Mouse (Mus musculus): ENCODE measurements around the gene Lenep. TPM values are rescaled to one million over a fixed set of nuclear protein-coding genes. Genes with fewer than 3 reads are reported as not detected.

Lenep gene
- polyA plus RNA-seq, 1 experiment from 2014 or later: 0.22 TPM

- Histone ChIP-seq H3K9ac (ENCODE audit: low read depth, low read length) (peak overlapping the region; percentile 60), H3K27ac (ENCODE audit: low read depth, low read length) (peak overlapping the region; percentile 19; the same call in 1 of the 2 replicates), H3K27me3 (ENCODE audit: control insufficient read depth, insufficient read depth, low read length) (no peaks in the 10 kb centered on the region), H3K4me3 (ENCODE audit: low read depth, low read length) (peak overlapping the region; percentile 51), H3K36me3 (ENCODE audit: control insufficient read depth, insufficient read depth, low read length) (no peaks in the 10 kb centered on the region), H3K4me2 (replicated peaks; ENCODE audit: low read depth, low read length) (peak overlapping the region; percentile 65), H3K9me3 (ENCODE audit: control insufficient read depth, low read length) (no peaks in the 10 kb centered on the region), H3K4me1 (replicated peaks; ENCODE audit: control insufficient read depth, insufficient read depth, low read length) (no peaks in the 10 kb centered on the region)
- ATAC-seq (ENCODE audit: low FRiP score) (peak; percentile 92), DNase-seq (ENCODE audit: low spot score) (peak; percentile 93)
- 1% methylated on average over 23 of the region's 29 CpGs for WGBS
Observed at GRCm38 (mm10) chr3:89378394-89379067, 24.1 kb downstream of the Lenep start.

- DNase-seq (ENCODE audit: low spot score) (no peak), ATAC-seq (ENCODE audit: low FRiP score) (peak; percentile 28)
- Histone ChIP-seq H3K27ac (ENCODE audit: low read depth, low read length) (no peak overlapping the region), H3K4me3 (ENCODE audit: low read depth, low read length) (no peak overlapping the region), H3K36me3 (ENCODE audit: control insufficient read depth, insufficient read depth, low read length) (no peaks in the 10 kb centered on the region), H3K4me2 (replicated peaks; ENCODE audit: low read depth, low read length) (no peak overlapping the region), H3K27me3 (ENCODE audit: control insufficient read depth, insufficient read depth, low read length) (no peaks in the 10 kb centered on the region), H3K9me3 (ENCODE audit: control insufficient read depth, low read length) (no peaks in the 10 kb centered on the region), H3K4me1 (replicated peaks; ENCODE audit: control insufficient read depth, insufficient read depth, low read length) (no peaks in the 10 kb centered on the region), H3K9ac (ENCODE audit: low read depth, low read length) (no peak overlapping the region)
- 75% methylated on average over 4 of the region's 4 CpGs for WGBS
Observed at GRCm38 (mm10) chr3:89377831-89378230, 24.8 kb downstream of the Lenep start.

- no peak for ATAC-seq (ENCODE audit: low FRiP score)
- WGBS: 39% methylated on average over 5 of the region's 5 CpGs
- Histone ChIP-seq H3K27ac (ENCODE audit: low read depth, low read length) (no peak overlapping the region), H3K27me3 (ENCODE audit: control insufficient read depth, insufficient read depth, low read length) (no peaks in the 10 kb centered on the region), H3K4me1 (replicated peaks; ENCODE audit: control insufficient read depth, insufficient read depth, low read length) (no peaks in the 10 kb centered on the region), H3K4me2 (replicated peaks; ENCODE audit: low read depth, low read length) (no peak overlapping the region), H3K36me3 (ENCODE audit: control insufficient read depth, insufficient read depth, low read length) (no peaks in the 10 kb centered on the region), H3K9me3 (ENCODE audit: control insufficient read depth, low read length) (no peaks in the 10 kb centered on the region), H3K9ac (ENCODE audit: low read depth, low read length) (no peak overlapping the region), H3K4me3 (ENCODE audit: low read depth, low read length) (no peak overlapping the region)
- no peak for DNase-seq (ENCODE audit: low spot score)
Observed at GRCm38 (mm10) chr3:89373581-89374231, 28.9 kb downstream of the Lenep start.

DNA sequence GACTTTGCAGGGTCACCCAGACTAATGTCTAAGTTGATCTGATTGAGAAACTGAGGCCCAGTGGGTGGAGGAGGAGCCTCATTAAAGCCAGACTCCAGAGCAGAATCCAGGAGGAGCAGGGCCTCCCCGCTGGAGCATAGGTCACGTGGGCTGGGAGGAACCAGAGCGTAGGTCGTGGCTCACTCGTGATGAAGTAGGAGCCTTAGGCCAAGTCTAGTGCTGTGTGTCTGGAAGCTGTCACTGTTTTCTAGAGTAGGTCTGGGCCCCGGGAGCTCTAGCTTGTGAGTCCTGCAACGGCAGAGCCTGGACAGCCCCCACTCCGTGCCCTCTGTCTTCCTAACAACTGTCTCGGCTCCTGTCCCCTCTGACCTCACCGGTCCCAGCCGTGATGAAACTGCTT is 35.3 kb downstream of the Lenep start:
- DNase-seq (ENCODE audit: low spot score) (no peak), ATAC-seq (ENCODE audit: low FRiP score) (no peak)
- Histone ChIP-seq H3K4me3 (ENCODE audit: low read depth, low read length) (no peak overlapping the region), H3K4me2 (replicated peaks; ENCODE audit: low read depth, low read length) (no peak overlapping the region), H3K36me3 (ENCODE audit: control insufficient read depth, insufficient read depth, low read length) (no peaks in the 10 kb centered on the region), H3K27me3 (ENCODE audit: control insufficient read depth, insufficient read depth, low read length) (no peaks in the 10 kb centered on the region), H3K9me3 (ENCODE audit: control insufficient read depth, low read length) (no peaks in the 10 kb centered on the region), H3K4me1 (replicated peaks; ENCODE audit: control insufficient read depth, insufficient read depth, low read length) (no peaks in the 10 kb centered on the region), H3K9ac (ENCODE audit: low read depth, low read length) (no peak overlapping the region), H3K27ac (ENCODE audit: low read depth, low read length) (no peak overlapping the region)
- WGBS: 60% methylated on average over 11 of the region's 11 CpGs

- WGBS: 69% methylated on average over 20 of the region's 20 CpGs
- no peak overlapping the region for H3K27ac ChIP-seq (ENCODE audit: low read depth, low read length)
- H3K9me3 ChIP-seq (ENCODE audit: control insufficient read depth, low read length): no peaks in the 10 kb centered on the region
- DNase-seq (ENCODE audit: low spot score) (no peak), ATAC-seq (ENCODE audit: low FRiP score) (no peak)
- no peak overlapping the region for H3K9ac ChIP-seq (ENCODE audit: low read depth, low read length)
- H3K36me3 ChIP-seq (ENCODE audit: control insufficient read depth, insufficient read depth, low read length): no peaks in the 10 kb centered on the region
- no peaks in the 10 kb centered on the region for H3K27me3 ChIP-seq (ENCODE audit: control insufficient read depth, insufficient read depth, low read length)
- no peaks in the 10 kb centered on the region for H3K4me1 ChIP-seq (replicated peaks; ENCODE audit: control insufficient read depth, insufficient read depth, low read length)
- no peak overlapping the region for H3K4me2 ChIP-seq (replicated peaks; ENCODE audit: low read depth, low read length)
- H3K4me3 ChIP-seq (ENCODE audit: low read depth, low read length): no peak overlapping the region
Observed at GRCm38 (mm10) chr3:89365486-89366414, 36.8 kb downstream of the Lenep start.

DNA sequence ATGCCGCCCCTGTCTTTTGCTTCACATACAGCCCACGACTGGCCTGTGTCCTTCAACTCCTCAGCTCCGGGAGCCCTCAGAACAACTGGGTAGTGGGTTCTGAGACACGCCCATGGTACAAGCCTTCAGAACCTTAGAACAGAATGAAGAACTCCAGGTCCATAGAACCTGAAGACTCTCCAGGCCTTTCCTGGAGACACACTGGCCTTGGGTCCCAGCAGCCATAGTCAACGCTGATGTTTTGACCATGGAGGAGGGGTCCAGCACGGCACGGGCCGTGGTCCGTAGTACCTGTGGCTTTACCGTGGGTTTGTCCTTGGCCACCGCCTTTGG is 37.5 kb downstream of the Lenep start, which contains the start of gene Dcst1:
TSS of gene Dcst1 (minus strand) at position 101 of the 333 bp plus-strand sequence.
- Histone ChIP-seq H3K9me3 (ENCODE audit: control insufficient read depth, low read length) (no peaks in the 10 kb centered on the region), H3K4me2 (replicated peaks; ENCODE audit: low read depth, low read length) (no peak within 1 kb of the TSS), H3K27me3 (ENCODE audit: control insufficient read depth, insufficient read depth, low read length) (no peaks in the 10 kb centered on the region), H3K27ac (ENCODE audit: low read depth, low read length) (no peak within 1 kb of the TSS), H3K4me3 (ENCODE audit: low read depth, low read length) (no peak within 1 kb of the TSS), H3K9ac (ENCODE audit: low read depth, low read length) (no peak within 1 kb of the TSS), H3K36me3 (ENCODE audit: control insufficient read depth, insufficient read depth, low read length) (no peaks in the 10 kb centered on the region), H3K4me1 (replicated peaks; ENCODE audit: control insufficient read depth, insufficient read depth, low read length) (no peaks in the 10 kb centered on the region)
- WGBS: 85% methylated on average over 11 of the region's 11 CpGs
- ATAC-seq (ENCODE audit: low FRiP score) (no peak), DNase-seq (ENCODE audit: low spot score) (no peak)

DNA sequence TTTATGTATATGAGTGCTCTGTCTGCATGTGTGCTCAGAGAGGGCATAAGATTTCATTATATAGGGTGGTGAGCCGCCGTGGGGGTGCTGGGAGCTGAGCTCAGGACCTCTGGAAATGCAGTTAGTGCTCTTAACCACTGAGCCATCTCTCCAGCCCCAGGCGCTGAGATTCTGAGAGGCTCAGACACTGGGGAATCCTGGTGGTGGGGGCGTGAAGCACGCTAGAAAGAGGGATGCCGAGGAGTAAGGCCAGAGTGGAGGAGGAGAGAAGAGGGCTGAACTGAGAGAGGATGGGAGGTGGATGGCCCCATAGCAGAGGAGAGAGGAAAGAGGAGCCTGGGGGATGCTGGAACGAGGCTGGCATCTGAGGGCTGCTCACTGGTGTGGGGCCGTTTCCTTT is 38.0 kb downstream of the Lenep start:
- no peak overlapping the region for H3K4me3 ChIP-seq (ENCODE audit: low read depth, low read length)
- ATAC-seq (ENCODE audit: low FRiP score): no peak
- 60% methylated on average over 8 of the region's 8 CpGs for WGBS

GRCm38 (mm10) chr3:89361675-89362074 is 40.9 kb downstream of the Lenep start, which contains the start of gene Dcst2:
Gene Dcst2 (plus strand): TSS chr3:89361975.
- no peaks in the 10 kb centered on the region for H3K9me3 ChIP-seq (ENCODE audit: control insufficient read depth, low read length)
- WGBS: 87% methylated on average over 7 of the region's 7 CpGs
- H3K9ac ChIP-seq (ENCODE audit: low read depth, low read length): no peak within 1 kb of the TSS
- H3K27me3 ChIP-seq (ENCODE audit: control insufficient read depth, insufficient read depth, low read length): no peaks in the 10 kb centered on the region
- no peaks in the 10 kb centered on the region for H3K4me1 ChIP-seq (replicated peaks; ENCODE audit: control insufficient read depth, insufficient read depth, low read length)
- no peak within 1 kb of the TSS for H3K27ac ChIP-seq (ENCODE audit: low read depth, low read length)
- ATAC-seq (ENCODE audit: low FRiP score): no peak
- H3K4me2 ChIP-seq (replicated peaks; ENCODE audit: low read depth, low read length): no peak within 1 kb of the TSS
- DNase-seq (ENCODE audit: low spot score): no peak
- H3K4me3 ChIP-seq (ENCODE audit: low read depth, low read length): no peak within 1 kb of the TSS
- H3K36me3 ChIP-seq (ENCODE audit: control insufficient read depth, insufficient read depth, low read length): no peaks in the 10 kb centered on the region

More for the DNA sequence above, 38.0 kb downstream of the Lenep start:
- no peak overlapping the region for H3K9ac ChIP-seq (ENCODE audit: low read depth, low read length)
- no peaks in the 10 kb centered on the region for H3K36me3 ChIP-seq (ENCODE audit: control insufficient read depth, insufficient read depth, low read length)
- H3K27me3 ChIP-seq (ENCODE audit: control insufficient read depth, insufficient read depth, low read length): no peaks in the 10 kb centered on the region
- no peaks in the 10 kb centered on the region for H3K9me3 ChIP-seq (ENCODE audit: control insufficient read depth, low read length)
- no peak overlapping the region for H3K27ac ChIP-seq (ENCODE audit: low read depth, low read length)
- no peaks in the 10 kb centered on the region for H3K4me1 ChIP-seq (replicated peaks; ENCODE audit: control insufficient read depth, insufficient read depth, low read length)
- no peak for DNase-seq (ENCODE audit: low spot score)
- H3K4me2 ChIP-seq (replicated peaks; ENCODE audit: low read depth, low read length): no peak overlapping the region
